Mouse (Mus musculus) lung, adult 10 weeks (tissue): ENCODE data around the gene Fndc7. TPM values are rescaled to one million over a fixed set of nuclear protein-coding genes. Genes with fewer than 3 reads are reported as not detected.

Source experiments
- polyA plus RNA-seq: library from polyadenylated mRNA; stranded (reverse); fragments of 350-450 nt; fragmentation: Illumina TruSeq; extraction: RNeasy Lipid Tissue Mini Kit (QIAGEN cat#74804); gene quantifications from one replicate; pipeline ENCODE4 v1.2.3, GENCODE M21; 2014; ENCODE audit warnings: low read depth, low replicate concordance; ENCODE audit not compliant: insufficient read depth

Gene Fndc7
- 1.1 TPM for polyA plus RNA-seq

GRCm38 (mm10) chr3:108889908-108890307 lies at the start of gene Fndc7:
Gene Fndc7 (minus strand): TSS chr3:108890008.

GRCm38 (mm10) chr3:108939573-108939972 lies 49.8 kb upstream of the Fndc7 start, which contains the start of gene Henmt1:
Gene Henmt1 (plus strand): TSS chr3:108939873.

GRCm38 (mm10) chr3:108911548-108912413 lies 22.0 kb upstream of the Fndc7 start, which contains the start of gene Prpf38b:
Gene Prpf38b (minus strand): TSS chr3:108911727.

GRCm38 (mm10) chr3:108840000-108840715 lies 49.6 kb downstream of the Fndc7 start, which contains the start of gene Stxbp3:
Gene Stxbp3 (minus strand): TSS chr3:108840526.

Other genes with a start within 250 kb of the Fndc7 start
- 32.0 TPM for gene Clcc1, start 236.1 kb downstream of the Fndc7 start, polyA plus RNA-seq
- 5.9 TPM for gene Gpsm2, start 167.7 kb downstream of the Fndc7 start, polyA plus RNA-seq
- not detected for gene Aknad1, start 150.3 kb downstream of the Fndc7 start, polyA plus RNA-seq
- gene Stxbp3, start 49.5 kb downstream of the Fndc7 start, polyA plus RNA-seq: 38.9 TPM
- gene Prpf38b, start 21.7 kb upstream of the Fndc7 start, polyA plus RNA-seq: 31.5 TPM
- gene Henmt1, start 49.9 kb upstream of the Fndc7 start, polyA plus RNA-seq: 0.21 TPM
- not detected for gene Gm9857, start 50.4 kb upstream of the Fndc7 start, polyA plus RNA-seq
- 13.0 TPM for gene Fam102b, start 137.6 kb upstream of the Fndc7 start, polyA plus RNA-seq
- gene Slc25a54, start 190.5 kb upstream of the Fndc7 start, polyA plus RNA-seq: not detected
- 11.4 TPM for gene Slc25a24, start 233.1 kb upstream of the Fndc7 start, polyA plus RNA-seq